Mouse (Mus musculus): ENCODE results near the gene Arfgef2.

Gene Arfgef2

DNA sequence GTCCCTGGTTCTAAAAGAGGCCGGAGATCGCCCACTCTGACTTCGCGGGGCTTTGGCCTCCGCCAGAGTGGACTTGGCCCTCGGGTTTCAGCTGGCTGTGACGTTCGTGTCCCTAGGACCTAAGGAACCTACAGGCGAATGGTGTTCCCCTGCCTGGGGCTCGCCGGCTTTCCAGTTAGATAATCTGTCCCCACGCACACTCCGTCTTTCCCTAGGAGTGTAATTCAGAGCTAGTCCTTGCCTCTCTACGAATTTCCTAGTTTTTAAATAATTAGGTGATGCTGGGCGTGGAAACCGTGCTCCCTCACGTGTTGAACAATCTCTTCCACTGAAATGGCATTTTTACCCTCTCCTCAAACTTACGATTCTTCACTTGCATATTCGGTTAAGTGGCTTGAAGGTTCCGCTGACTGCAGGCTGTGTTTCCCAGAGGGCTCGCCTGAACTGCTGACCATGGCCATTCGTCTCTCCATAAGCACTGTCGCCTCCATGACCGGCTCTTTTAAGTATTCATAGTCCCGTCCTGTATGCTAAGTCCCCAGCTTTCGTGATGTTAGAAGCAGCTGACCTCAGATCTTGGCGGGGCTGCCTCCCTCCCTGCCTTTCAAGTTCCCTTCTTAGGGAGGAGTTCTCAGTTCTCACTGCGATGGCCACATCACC, 101.3 kb downstream of the Arfgef2 start:
- DNase-seq (ENCODE audit: low spot score), result no peak

DNA sequence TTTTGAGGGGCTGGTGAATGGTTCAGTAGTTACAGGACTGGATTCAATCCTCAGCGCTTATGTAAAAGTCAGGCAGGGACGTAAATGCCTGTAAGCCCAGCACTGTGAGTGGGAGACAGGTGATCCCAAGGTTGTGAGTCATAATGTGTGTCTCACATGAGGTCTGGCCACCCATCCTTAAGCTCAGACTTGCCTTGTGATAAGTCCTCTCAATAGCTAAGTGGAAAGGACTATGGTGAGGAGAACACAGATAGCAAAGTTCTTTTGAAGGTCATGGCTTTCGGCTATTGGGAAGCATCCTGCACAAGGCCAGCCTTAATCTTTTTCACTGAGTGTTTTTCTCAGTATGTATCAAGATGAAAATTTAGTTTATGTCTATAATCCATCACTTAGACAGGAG, 104.3 kb downstream of the Arfgef2 start:
- DNase-seq (ENCODE audit: low spot score), result no peak

DNA sequence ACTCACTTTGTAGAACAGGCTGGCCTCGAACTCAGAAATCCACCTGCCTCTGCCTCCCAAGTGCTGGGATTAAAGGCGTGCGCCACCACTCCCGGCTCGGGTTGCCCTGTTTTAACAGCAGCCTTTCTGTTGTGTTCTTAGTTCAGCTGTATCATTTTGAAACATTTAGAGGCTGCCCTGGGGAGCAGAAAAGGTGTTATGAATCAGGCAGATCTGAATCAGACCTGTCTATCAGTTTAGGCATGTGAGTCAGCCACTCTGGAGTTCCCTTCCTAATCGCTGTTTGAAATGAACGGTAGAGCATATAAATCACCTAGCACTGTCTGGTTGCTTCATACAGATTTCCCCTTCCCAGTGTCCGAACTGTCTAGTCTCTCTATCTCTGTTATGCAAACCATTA, 105.1 kb downstream of the Arfgef2 start:
- no peak for DNase-seq (ENCODE audit: low spot score)

DNA sequence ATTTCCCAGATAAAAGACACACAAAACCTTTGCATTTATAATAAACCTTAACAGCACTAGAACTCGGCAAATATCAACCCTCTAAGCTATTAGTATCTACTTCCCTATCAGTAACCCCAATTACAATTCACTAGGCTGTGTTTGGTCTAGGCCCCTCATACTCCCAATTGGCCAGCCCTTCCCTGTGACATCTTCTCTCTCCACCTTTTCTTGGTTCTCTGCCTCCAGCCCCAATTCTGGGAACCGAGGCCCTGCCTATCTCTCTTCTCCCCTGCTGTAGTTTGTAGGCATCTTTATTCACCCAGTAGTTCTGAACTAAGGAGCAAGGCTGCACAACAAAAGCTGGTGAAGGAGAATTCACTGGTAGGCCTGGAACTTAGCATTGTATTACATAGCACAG, 118.6 kb downstream of the Arfgef2 start:
- DNase-seq (ENCODE audit: low spot score), result no peak

DNA sequence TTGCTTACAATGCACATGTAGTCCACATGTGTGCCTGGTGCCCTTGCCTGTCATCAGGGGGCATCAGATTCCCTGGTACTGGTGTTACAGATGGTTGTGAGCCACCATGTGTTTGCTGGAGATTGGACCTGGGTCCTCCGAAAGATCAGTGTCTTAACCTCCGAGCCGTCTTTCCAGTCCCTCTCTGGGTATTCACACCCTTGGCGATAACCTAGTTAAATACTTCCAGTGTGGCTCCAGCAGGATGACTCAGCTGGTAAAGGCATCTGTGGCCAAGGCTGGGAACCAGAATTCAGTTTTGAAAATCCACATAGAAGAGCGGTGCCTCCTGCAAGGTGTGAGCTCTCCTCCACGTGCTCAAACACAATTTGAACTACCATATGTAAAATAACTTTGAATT, 128.6 kb downstream of the Arfgef2 start:
- DNase-seq (ENCODE audit: low spot score), result no peak

DNA sequence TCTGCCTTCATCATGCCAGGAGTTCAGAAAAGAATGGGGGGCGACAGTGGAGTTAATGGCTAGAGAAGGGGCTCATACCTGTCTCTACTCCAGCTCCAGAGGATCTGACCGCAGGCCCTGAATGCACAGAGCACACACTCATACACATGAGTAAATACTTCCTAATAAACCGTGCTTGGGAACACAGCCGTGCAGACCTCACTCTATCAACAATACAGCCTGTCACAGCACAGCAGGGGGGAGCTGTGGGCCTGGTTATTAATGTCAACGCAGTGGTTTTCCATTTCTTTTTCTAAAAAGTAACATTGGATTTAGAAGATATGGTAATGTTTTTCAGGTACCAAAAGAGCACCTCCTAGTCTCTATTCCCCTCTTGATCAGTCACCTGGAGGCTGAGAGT, 129.0 kb downstream of the Arfgef2 start:
- no peak for DNase-seq (ENCODE audit: low spot score)

DNA sequence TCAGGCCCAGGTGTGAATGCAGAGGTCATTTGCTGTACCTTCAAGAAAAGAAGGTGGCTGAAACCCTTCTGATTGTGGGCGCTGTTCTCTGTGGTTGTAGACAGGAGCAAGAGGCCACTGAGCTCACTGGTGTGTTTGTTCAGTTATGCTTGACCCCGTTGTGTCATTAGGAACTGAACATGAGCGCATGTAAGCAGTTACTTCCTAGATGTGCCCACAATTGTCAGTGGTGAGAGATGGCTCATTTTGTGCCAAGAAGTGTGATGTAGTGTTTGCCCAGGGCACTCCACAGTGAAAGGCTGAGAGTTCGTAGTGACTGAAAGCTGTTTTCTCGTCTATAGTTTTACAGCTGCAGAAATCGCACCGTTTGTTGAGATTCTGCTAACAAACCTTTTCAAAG, 130.2 kb downstream of the Arfgef2 start:
- DNase-seq (ENCODE audit: low spot score), result no peak

DNA sequence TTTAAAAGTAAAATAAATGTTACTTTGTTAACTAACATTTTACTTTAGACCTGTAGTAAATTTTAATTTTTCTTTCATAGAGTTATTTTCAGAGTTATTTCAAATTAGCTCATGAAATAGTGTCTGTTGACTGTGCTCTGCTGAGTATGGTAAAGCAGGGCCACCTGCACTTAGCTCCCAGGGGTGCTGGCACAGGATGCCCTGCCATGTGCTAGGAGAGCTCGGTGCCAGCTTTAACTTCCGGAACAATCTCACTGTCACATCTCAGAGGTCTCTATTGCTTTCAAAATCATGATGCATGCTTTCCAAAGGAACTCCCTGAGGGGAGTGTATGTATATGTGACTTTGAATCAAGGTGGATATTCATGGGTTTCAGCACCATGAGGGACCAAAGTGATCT, 130.8 kb downstream of the Arfgef2 start:
- DNase-seq (ENCODE audit: low spot score), result no peak

DNA sequence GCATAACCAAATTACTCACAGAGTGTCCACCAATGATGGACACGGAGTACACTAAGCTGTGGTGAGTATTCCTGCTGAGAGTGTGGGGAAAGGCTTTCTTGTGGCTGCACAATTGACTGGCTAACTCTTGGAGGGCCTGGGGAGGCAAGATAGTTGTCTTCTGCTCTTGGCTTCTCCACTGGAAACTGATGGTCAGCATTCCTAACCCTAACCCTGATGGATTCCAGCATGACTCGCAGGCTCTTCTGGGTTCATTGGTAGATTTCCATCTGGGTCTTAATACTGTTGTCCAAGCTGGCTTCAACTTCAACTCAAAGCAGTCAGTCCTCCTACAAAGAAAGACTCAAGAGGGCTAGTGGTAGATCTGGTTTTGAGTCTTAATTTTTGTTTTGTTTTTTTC, 137.8 kb downstream of the Arfgef2 start:
- DNase-seq (ENCODE audit: low spot score), result no peak

DNA sequence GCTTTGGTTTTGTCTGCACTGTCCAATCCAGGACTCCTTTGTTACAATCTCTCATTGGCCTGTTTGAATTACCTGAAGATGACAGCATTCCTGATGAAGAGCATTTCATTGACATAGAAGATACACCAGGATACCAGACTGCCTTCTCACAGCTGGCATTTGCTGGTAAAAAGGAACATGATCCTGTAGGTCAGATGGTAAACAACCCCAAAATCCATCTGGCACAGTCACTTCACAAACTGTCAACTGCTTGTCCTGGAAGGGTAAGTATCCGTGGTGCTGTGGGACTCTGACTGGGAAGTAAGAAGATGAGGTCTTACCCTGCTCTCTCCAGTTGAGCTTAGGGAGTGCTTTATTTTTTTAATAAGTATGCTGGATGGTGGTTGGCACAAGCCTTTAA, 139.0 kb downstream of the Arfgef2 start:
- no peak for DNase-seq (ENCODE audit: low spot score)

DNA sequence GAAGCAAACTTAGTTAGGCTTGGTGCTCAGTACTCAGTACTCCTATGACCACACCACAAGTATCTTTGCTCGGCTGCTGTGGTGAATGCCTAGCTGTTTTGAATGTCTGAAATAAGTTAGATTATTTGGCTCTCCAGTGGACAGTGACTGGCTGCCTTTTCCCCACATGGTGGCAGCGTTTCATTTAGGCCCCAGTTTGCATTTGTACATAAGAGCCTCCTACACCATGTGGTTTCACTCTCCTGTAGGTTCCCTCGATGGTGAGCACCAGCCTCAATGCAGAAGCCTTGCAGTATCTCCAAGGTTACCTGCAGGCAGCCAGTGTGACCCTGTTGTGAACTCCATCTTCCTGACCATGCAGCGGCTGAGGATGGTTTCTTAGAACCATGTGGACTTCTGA, 140.1 kb downstream of the Arfgef2 start:
- no peak for DNase-seq (ENCODE audit: low spot score)

All from layer of hippocampus, adult 9-10 months (tissue).